Mouse (Mus musculus): ENCODE data around the gene Pcdh9.

DNA sequence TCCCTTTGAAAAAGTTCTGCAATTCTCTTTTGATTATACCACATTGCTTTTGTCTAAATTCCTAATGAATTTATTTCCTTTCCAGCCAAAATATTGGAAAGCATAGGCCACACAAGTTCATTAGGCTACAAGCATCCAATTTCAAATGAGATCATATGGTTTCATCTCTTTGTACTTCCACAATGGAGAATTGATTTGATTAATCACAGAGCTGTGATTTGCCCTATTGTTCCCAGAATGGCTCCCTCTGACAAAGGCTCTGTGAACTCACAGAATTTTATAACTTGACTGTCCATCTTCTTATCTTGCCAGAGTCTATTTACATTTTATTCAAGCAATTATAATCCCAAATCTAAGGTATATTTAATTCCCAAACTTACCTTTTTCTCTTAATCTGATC, 22.3 kb downstream of the Pcdh9 start:
- TF ChIP-seq POLR2A (IDR thresholded peaks at IDR 0.05; ENCODE audit: borderline replicate concordance, insufficient read depth, low read length): no peak
- no peak for TF ChIP-seq CTCF (IDR thresholded peaks at IDR 0.05; ENCODE audit: borderline replicate concordance, insufficient read depth, low read depth, low read length)

Data from cerebellum, adult 2 months (tissue).